Mouse (Mus musculus) urinary bladder, postnatal 14 days (tissue): Measurements from ENCODE around the gene Gbf1.
"Not testable (repeated sequence)": the region's sequence is repeated elsewhere in the genome, so short reads cannot be mapped to it uniquely, and the experiment has no call there.

Experiments
- DNase-seq: peaks from one replicate; pipeline ENCODE4 v3.0.0; 2021; ENCODE audit warnings: low spot score

Gene Gbf1

DNA sequence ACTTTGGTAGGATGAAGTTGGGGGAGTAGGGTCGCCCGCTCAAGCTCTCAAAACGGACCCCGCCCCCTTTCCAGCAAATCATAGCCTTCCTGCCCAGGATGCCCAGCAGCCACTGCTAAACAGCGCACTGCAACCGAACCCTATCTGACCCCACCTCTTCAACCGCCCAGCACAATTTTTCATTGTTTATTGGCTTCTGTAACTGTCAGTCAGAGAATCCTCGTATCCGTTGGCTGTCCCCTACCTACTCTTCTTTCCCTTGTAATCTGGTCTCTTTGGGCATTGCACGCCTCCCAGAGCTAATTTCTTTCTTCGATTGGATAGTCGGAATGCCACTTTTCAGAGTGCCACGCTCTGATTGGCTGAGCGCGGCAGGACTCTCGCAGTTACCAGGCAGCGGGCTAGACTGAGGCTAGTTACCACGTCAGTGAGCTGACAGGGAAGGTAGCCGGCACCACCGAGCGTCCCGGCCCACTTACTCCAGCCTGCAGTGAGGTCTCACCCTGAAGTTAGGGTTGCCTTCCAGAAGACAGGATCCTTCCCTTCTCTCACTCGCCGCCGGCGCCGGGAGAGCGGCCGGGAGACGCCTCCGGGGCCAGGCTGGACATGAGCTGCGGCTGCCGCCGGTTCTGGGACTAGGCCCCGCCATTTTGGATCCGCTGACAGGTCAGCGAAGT lies at the start of gene Gbf1:
Gene Gbf1, plus strand, starts transcription at position 383 of the 677 bp plus-strand sequence.
- peak; percentile 92 for DNase-seq

DNA sequence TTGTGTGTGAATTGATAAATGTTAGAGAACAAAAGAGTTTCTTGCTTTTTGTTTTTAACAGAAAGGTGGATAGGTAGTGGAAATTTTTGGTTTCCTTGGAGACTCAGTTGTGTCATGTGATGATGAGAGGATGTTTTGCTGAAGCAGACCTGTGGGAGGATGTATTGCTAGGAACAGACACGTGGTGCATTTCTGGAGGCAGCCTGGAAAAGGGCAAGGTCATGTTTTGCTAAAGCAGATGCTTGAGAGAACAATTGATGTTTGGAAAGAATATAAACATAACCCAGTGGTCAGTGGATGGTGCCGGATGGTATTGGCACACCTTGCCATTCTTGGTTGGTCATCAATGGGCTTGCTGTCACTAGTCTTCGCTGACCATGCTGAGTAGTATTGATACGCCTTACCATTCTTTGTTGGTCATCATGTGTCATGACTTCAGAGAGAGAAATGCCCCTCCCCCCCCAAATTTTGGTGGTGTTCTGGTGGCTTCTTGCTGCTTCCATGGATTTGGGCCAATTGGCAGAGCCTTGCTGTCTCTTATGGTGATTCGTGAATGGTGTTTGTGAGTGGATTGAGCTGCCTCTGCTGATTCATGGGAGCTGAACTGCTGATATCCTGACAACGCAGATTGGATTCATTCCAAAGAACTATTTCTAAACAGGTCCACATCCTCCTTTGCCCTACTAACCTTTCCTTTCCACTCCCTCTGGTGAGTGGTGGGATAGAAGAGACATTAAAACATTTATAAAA lies 48.7 kb upstream of the Gbf1 start:
- no peak for DNase-seq

DNA sequence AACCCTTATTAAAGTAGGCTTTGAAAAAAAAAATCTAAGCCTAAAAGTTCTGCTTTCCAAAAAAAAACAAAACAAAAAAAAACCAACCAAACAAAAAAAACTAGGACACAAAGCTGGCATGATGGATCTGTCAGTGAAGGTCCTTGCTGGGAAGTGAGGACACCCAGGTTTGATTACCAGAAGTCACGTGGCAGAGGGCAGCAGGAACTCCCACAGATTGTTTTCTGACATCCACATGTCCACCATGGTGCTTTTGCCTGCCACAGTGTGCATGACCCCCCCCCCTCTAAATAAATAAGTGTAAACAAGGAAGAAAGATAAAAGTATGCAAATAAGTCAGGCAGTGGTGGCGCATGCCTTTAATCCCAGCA lies 48.1 kb upstream of the Gbf1 start:
- no peak for DNase-seq

DNA sequence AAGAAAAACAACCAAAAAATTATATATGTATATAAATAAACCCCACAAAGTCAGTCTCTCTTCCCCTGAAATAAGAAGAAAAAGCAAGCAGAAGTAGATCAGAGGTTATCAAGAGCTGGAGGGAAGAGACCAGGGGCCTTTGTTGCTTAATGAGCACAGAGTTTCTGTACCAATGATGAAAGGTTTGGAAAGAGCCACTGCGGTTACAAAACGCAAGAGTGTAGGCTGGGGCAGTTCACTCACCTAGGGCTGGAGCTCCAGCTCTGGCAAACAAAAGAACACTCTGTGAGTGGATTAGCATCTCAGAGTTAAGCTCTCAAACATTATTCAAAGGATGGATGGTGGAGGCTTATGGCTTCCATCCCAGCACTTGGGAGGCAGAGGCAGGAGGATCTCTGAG lies 42.1 kb upstream of the Gbf1 start:
- no peak for DNase-seq

DNA sequence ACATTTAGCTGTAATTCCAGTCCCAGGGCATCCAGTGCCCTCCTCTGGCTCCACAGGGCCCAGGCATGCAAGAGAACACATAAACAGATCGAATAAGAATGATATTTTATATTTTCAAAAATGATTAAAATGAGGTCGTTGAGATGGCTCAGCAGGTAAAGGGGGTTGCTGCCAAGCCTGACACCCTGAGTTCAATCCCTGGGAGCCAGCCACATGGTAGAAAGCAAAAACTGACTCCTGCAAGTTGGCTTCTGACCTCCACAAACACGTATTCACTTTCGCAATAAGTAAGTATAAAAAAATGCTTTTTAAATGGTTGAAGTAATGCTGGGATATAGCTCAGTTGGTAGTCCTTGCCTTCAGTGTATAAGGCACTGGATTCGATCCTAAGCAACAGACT lies 41.5 kb upstream of the Gbf1 start:
- no peak for DNase-seq

DNA sequence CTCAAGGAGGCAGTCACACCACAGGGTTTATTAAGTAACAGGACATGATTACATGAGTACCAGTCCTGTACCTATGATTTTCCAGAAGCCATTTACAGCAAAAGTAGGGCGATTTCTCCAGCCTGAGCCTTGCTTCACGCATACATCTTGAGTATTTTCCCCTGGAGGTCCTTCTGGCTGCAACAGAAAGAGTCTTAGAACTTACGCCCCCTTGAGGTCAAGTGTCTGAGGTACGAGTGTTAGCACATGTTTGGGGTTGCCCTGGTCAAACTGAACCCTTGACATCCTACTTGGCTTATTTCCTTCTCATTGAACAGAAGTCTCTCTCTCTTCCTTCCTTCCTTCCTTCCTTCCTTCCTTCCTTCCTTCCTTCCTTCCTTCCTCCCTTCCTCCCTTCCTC lies 37.7 kb upstream of the Gbf1 start:
- no peak for DNase-seq

DNA sequence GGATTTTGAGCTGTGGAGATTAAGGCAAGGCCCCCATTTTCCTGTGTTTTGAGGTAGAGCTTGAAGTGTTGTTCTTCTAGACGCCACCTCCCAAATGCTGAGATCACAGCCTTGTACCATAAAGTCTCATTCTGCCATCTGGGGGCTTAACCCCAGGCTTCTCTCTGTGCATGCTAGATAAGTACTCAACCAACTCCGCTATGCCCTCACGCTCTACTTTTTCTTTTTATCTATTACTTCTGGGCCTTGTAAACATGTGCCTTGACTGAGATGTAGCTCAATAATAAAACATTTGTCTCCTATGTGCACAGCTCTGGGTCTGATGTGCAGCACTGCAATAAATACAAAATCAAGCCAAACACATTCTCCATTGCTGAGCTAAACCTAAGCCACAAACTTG lies 32.9 kb upstream of the Gbf1 start:
- DNase-seq, result no peak

DNA sequence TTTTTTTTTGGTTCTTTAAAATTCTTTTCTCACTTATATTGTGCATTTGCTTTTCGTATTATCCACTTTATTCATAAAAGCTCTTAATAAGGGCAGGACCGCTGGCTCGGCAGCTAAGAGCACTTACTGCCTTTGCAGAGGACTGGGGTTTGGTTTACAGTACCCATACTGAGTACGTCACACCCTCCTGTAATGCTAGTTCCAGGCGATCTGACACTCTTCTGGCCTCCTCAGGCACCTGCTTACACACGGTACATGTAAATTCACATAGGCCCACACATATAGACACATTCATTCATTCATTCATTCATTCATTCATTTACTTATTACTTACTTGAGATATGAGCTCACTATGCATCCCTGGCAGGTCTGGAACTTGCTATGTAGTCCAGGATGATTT lies 31.4 kb upstream of the Gbf1 start:
- no peak for DNase-seq

DNA sequence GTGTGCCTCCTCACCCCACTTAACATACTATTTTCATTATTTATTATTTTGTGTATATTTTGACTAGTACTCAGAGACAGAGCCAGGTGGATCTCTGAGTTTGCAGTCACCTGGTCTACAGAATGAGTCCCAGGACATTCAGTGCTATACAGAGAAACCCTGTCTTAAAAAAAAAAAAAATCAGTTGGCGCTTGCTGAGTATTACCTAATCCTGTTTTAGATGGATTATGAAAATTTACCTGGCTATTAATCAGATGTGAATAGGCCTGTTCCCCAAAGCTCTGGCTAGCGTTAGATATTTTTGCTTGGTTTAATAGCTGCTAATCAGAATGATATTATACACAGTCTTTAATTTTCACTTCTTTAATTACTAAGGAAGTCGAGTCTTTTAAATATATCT lies 28.4 kb upstream of the Gbf1 start:
- DNase-seq, result no peak

DNA sequence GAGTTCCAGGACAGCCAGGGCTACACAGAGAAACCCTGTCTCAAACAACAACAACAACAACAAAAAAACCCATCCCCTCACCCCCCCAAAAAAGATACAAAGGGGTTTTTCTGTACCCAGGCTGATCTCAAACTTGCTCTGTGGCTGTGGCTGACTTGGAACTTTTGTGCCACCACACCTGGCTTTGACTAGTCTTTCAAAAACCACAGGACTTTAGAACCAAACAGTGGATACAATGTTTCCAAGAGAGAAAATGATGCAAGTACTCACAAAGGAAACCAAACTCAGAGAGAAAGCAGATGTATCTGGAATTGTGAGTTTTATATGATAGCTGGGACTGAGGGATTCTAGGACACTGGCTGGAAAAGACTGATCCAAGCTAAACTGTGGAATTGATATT lies 27.7 kb upstream of the Gbf1 start:
- no peak for DNase-seq

DNA sequence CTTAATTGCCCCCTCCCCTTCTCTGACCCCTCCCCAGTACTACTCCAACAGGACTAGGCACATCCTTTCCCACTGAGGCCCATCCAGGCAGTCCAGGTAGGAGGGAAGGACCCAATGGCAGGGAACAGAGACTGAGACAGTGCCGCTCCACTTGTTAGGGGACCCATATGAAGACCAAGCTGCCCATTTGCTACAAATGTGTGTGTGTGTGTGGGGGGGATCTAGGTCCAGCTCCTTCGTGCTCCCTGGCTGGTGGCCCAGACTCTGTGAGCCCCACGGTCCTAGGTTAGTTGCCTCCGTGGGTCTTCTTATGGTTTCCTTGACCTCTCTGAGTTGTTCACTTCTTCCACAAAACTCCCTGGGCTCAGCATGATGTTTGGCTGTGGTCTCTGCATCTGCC lies 26.0 kb upstream of the Gbf1 start:
- no peak for DNase-seq

DNA sequence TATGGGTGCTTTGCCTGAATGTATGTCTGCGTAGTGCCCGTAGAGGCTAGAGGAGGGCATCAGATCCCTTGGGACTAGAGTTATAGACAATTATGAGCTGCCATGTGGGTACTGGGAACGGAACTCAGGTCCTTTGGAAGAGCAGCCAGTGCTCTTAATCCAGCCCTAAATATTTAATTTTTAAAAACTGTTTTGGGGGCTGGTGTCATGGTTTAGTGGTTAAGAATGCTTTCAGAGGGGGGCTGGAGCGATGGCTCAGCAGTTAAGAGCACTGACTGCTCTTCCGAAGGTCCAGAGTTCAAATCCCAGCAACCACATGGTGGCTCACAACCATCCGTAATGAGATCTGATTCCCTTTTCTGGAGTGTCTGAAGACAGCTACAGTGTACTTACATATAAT lies 22.6 kb upstream of the Gbf1 start:
- not testable (repeated sequence) for DNase-seq

DNA sequence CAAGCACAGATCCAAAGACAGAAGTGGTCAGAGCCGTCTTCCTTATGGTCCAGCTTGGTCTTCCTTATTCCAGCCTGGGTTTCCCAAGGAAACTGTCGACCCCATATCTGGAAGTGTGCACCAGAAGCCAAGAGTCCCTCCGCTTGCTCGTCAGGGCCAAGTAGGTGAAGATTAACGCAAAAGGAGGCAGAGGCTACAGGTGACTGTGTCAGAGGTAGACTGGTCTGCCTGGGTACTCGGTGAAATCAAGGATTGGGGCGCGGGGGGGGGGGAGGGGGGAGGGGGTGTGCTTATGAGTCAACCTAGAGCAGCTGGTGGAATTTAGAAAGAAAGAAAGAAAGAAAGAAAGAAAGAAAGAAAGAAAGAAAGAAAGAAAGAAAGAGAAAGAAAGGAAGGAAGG lies 21.0 kb upstream of the Gbf1 start:
- no peak for DNase-seq

DNA sequence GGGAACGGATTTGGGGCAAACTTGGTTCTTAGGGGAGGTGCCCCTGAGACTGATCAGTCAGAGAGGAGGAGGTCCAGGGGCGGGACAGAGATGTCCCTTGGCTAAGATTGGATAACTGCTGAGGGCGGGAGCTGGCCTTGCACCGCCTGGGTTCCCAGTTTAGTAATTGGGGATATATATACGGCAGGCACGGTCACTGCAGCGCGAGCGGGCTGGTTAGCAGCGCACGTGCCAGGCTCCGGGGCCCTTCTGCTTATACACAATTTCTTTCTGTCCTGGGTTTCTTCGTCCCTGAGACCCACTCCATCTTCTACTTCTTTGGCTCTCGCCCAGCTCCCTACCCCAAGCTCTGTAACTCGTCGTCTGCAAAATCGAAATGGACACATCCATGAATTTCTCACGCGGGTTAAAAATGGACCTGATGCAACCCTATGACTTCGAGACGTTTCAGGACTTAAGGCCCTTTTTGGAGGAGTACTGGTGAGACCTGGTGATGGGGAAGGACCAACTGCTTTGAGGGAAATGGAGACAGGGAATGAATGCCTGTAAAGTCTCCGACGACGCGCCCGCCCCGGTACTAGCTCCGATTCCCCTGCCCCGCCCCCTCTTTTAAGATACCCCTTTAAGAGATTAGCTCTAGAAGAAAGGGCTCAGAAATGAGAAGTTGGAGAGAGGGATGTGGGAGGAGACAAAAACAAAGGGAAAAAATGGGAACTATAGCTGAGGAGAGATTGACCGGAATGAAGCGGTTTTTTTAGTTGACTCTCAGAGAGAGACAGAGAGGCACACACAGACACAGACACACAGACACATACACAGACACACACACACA lies 20.4 kb upstream of the Gbf1 start, which contains the start of gene Elovl3:
Gene Elovl3, plus strand, starts transcription at position 204 of the 832 bp plus-strand sequence.
- peak; percentile 55 for DNase-seq

DNA sequence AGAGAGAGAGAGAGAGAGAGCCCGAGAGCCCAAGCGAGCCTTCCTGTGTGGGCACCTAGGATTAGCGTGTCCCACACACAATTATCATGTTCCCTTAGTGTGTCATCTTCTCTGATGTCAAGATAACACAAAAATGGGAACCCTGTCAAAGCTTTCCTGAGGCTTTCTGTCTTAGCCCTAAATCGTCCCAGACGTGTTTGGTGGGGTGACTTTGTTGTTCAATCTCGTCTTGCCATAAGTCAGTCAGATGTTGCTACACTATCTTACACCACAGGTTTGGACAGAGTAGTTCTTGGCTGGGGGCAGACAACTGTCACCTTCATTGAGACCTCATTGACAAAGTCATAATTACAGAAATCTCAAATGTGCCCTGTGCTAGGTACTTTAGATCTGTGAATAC lies 19.7 kb upstream of the Gbf1 start:
- no peak for DNase-seq

DNA sequence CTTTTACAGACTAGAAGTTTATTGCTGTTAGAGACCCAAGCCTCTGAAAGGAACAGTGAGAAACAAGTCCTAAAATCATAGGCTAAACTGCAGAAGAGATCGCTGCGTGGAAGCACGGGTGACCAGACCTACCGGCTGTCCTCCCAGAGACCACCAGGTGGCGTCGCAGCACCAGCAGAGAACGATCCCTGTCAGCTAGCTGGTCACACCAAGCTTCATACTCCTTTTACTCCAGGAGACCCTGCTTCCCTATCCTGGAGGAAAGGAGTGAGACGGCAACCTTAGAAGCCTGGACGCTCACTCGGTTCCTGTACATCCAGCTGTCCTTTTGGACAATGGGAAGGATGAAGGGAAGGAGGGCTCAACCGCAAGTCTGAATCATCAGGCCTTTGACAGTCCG lies 17.0 kb upstream of the Gbf1 start:
- peak; percentile 92 for DNase-seq

DNA sequence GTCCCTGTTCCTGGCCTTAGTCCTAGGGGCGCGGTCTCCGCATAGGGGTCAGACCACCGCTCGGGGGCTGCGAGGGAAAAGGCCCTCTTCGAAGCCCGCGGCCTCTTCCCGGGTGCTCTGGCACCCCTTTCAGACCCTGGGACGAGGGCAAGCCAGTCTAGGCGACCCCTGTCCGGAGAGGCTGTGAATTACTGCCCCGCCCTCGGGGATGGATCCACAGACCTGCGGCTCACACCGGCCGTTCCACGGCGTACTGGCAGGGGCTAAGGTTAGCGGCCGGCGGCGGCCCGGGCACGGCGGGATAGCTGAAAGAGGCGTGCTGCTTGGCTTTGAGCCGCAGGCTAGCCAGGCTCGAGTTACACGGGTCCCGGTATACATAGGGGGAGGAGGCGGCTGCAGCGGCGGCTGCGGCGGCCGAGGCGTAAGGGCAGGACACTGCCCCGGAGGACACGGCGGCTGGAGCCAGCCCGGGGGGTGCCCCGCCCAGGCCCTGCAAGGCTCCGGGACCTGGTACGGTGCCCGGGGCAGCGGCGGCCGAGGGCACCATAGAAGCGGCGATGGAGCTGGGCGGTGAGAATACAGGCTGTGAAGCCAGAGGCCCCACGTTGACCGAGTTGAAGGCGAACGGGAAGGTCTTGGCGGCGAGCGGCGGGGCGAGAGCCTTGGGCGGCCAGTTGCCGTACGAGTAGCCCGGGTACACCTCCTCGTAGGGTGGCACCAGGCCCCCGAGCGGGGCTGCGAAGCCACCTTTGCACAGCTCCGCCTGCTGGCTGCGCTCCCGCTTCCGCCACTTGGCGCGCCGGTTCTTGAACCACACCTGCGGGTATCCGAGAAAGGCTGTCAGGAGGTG lies 16.3 kb upstream of the Gbf1 start:
- peak; percentile 63 for DNase-seq

DNA sequence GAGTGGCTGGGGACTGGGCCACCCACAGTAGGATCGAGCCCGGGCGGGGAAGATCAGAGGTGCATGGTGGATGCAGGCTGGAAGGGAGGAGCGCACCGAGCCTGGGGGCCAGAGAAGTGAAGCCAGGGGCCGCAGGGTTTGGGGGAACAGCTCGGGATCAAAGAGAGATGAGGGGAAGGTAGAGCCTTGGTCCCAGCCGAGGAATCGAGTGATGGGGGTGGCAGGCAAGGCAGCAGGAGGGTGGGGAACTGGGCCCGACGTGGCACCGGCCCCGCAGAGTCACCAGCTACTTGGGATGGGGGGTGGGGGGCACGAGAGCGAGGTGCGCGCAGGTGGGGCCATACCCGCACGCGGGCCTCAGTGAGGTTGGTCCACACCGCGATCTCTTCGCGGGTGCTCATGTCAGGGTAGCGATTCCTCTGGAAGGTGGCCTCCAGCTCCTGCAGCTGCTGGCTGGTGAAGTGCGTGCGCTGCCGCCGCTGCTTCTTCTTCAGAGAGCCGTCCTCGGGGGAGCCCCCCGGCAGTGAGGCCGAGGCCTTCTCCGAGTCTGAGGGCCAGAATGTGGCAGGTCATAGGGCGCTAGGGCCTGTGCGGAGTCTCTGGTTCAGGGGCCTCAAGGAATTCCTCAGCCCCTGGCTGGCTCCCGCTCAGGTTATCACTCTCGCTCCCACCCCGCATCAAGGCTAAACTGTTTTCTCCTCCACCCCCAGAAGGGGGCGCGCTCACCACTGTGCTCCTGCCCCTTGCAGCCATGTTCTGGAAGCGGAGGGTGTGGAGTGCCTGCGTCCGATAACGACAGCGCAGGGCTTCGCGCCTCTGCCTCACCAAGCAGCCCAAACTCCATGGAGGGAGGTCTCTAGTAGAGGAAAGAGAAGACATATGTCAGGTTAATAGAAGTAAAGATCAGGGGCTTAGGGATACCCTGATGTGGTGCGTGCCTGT lies 15.4 kb upstream of the Gbf1 start:
- peak; percentile 74 for DNase-seq

DNA sequence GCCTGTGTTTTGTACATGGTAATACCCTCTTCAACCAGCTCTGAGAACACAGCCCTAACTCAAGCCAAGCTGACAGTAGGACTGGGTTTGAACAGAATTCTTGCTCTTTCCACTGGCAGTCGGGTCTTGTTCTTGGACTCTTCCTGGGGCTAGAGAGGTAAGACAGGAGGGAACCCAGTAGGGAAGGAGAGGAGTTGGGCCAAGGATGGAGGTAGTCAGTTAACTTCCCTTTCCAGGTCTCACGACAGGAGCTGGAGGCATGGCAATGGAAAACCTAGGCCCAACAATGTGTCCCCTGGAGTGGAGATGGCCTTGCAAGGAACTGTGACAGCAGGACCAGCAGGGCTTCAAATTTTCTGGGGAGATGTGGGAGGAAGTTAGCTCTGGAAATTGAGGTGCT lies 12.0 kb upstream of the Gbf1 start:
- no peak for DNase-seq

DNA sequence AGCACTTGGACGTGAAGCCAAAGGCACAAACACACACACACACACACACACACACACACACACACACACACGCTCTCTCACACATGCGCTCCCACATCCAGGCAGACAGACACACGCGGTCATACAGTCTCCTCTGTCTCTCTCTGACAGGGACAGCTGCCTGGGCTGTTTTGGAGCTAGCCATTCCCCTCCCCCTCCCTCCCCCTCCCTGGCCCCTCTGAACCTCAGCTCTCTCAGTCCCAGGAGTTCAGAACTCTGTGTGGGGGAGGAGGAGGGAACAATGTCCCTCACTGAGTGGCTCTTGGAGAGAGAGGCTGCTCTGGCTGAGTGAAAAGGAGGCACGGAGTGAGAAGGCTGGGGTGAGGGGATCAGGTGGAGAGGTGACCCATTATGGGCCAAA lies 11.2 kb upstream of the Gbf1 start:
- no peak for DNase-seq
